Mouse (Mus musculus): Measurements from ENCODE around the gene Tst.

- no peak for TF ChIP-seq RAD21 (IDR thresholded peaks at IDR 0.05; ENCODE audit: low read depth, low read length)
- no peak for TF ChIP-seq CTCF (conservative IDR thresholded peaks at IDR 0.05 in 1 of 2, IDR thresholded peaks at IDR 0.05 in 1 of 2; ENCODE audit: low read depth in 2 of 2, low read length in 2 of 2)
- no peak for TF ChIP-seq BHLHE40 (IDR thresholded peaks at IDR 0.05; ENCODE audit: low read depth, low read length)
- TF ChIP-seq POLR2A (IDR thresholded peaks at IDR 0.05; ENCODE audit: low read depth, low read length): no peak
- no peak for TF ChIP-seq CHD2 (IDR thresholded peaks at IDR 0.05; ENCODE audit: low read length)
- TF ChIP-seq MYC (IDR thresholded peaks at IDR 0.05; ENCODE audit: low read depth, low read length): no peak
- no peak for TF ChIP-seq E2F4 (IDR thresholded peaks at IDR 0.05; ENCODE audit: insufficient replicate concordance, low read depth, low read length)
- TF ChIP-seq USF2 (conservative IDR thresholded peaks at IDR 0.05; ENCODE audit: low read depth, low read length): no peak
- no peak for TF ChIP-seq EP300 (IDR thresholded peaks at IDR 0.05; ENCODE audit: low read length)
- TF ChIP-seq UBTF (IDR thresholded peaks at IDR 0.05; ENCODE audit: low read depth, low read length): no peak
- TF ChIP-seq ETS1 (conservative IDR thresholded peaks at IDR 0.05; ENCODE audit: low read depth, low read length): no peak
- TF ChIP-seq POLR2AphosphoS2 (IDR thresholded peaks at IDR 0.05; ENCODE audit: low read depth, low read length): no peak
Measured at GRCm38 (mm10) chr15:78380208-78380607, 25.5 kb downstream of the Tst start.
